Mouse (Mus musculus) bone marrow, adult 2 months (tissue): Measurements from ENCODE around the gene B4galt5. TPM values are rescaled to one million over a fixed set of nuclear protein-coding genes. Genes with fewer than 3 reads are reported as not detected.
A peak's percentile ranks its signal among the peaks of the same experiment; 100 is the strongest.

Experiments
- H3K27ac ChIP-seq: fragments of 200-500 bp; 2 replicates; pipeline ENCODE4 v1.5.1; 2012; ENCODE audit warnings: low read depth, mild to moderate bottlenecking, control low read depth, inconsistent platforms, low read length; ENCODE audit not compliant: control insufficient read depth, poor library complexity, insufficient read depth
- H3K4me1 ChIP-seq: fragments of 200-500 bp; 2 replicates; pipeline ENCODE4 v1.6.1; 2011; ENCODE audit warnings: low read length; ENCODE audit not compliant: control insufficient read depth, insufficient read depth
- H3K4me3 ChIP-seq: fragments of 200-500 bp; replicated peaks from 2 replicates; pipeline ENCODE3; 2011; ENCODE audit warnings: mild to moderate bottlenecking, low read depth, low read length, control low read depth; ENCODE audit not compliant: control insufficient read depth
- CTCF ChIP-seq: fragments of 200-500 bp; IDR thresholded peaks from 2 replicates; pipeline ENCODE4 v1.5.1; 2011; ENCODE audit warnings: low read length, control low read depth; ENCODE audit not compliant: control insufficient read depth, insufficient read depth
- POLR2A ChIP-seq: fragments of 200-500 bp; IDR thresholded peaks from 2 replicates; pipeline ENCODE4 v1.6.1; 2011; ENCODE audit warnings: low read depth, mild to moderate bottlenecking, control low read depth, low read length, borderline replicate concordance; ENCODE audit not compliant: control insufficient read depth
- WGBS: fragments of 180-500 bp; shearing (Covaris S2); methylation state at CpG from one replicate; pipeline ENCODE4 v1.1.7; 2018; 5-methylcytosine and 5-hydroxymethylcytosine counted together
- polyA plus RNA-seq: library from polyadenylated mRNA; stranded (reverse); fragments of >200 nt; gene quantifications from 2 replicates; pipeline ENCODE4 v1.2.4, GENCODE M21; 2011; ENCODE audit warnings: low replicate concordance; ENCODE audit not compliant: missing spikeins, insufficient read depth, insufficient read length

The B4galt5 gene
- polyA plus RNA-seq, 1 experiment = 5.7 TPM

DNA sequence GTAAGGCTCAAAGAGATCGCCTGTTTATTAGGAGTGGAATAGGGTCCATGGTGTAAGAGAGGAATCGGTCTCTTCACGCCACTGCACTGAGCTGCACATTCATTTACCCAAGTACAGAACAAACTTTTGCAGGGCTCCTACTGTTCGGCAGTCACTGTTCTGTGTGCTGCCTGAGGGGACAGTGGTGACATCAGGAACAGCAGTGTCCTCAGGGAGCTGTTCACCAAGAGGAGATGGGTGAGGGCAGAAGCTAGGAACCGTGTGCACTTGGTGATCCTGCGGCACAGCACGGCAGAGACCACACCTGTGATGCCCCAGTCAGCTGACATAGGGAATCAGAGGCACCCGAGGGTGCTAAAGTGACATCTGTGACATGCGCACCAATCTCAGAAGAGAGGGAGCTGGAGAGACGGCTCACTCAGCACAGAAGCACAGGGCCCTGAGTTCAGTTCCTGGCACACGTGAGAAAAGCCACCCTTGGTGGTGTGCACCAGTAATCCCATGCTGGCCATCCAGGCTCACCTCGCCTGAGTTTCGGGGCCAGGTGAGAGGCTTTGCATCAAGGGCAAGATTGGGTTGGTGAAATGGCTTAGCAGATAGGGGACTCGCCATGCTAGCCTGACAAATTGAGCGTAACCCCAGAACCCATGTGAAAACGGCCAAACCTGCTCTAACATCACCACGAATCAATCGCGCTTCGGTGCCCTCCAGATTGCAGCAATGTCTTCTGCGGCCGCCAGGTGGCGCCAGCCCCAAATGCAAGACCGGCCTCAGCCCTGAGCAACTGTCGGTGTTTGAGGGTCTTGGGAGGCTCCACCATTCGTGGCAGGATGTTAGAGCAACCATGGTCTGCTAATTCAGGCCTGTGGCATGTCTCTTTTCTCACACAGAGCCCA is 68.6 kb downstream of the B4galt5 start:
- Histone ChIP-seq H3K4me1 (no peaks in the 10 kb centered on the region), H3K27ac (no peak overlapping the region), H3K4me3 (no peak overlapping the region)
- TF ChIP-seq POLR2A (no peak), CTCF (peak; percentile 98)
- 38% methylated on average over 26 of the region's 26 CpGs for WGBS

- H3K27ac ChIP-seq = no peak overlapping the region
- TF ChIP-seq POLR2A (no peak), CTCF (peak; percentile 94)
- WGBS = 49% methylated on average over 17 of the region's 17 CpGs
- H3K4me3 ChIP-seq = no peak overlapping the region
- no peaks in the 10 kb centered on the region for H3K4me1 ChIP-seq
These were observed 70.0 kb downstream of the B4galt5 start for GRCm38 (mm10) chr2:167278751-167279526.

- no peak for TF ChIP-seq CTCF
- no peak for TF ChIP-seq POLR2A
- Histone ChIP-seq H3K4me1 (no peaks in the 10 kb centered on the region), H3K4me3 (no peak overlapping the region), H3K27ac (no peak overlapping the region)
- WGBS = 67% methylated on average over 7 of the region's 7 CpGs
These were observed 71.0 kb downstream of the B4galt5 start for GRCm38 (mm10) chr2:167278011-167278410.

- no peak for TF ChIP-seq POLR2A
- no peak for TF ChIP-seq CTCF
- WGBS = 83% methylated on average over 13 of the region's 13 CpGs
- H3K4me3 ChIP-seq = no peak overlapping the region
- no peaks in the 10 kb centered on the region for H3K4me1 ChIP-seq
- no peak overlapping the region for H3K27ac ChIP-seq
These were observed 72.0 kb downstream of the B4galt5 start for GRCm38 (mm10) chr2:167277026-167277425.

DNA sequence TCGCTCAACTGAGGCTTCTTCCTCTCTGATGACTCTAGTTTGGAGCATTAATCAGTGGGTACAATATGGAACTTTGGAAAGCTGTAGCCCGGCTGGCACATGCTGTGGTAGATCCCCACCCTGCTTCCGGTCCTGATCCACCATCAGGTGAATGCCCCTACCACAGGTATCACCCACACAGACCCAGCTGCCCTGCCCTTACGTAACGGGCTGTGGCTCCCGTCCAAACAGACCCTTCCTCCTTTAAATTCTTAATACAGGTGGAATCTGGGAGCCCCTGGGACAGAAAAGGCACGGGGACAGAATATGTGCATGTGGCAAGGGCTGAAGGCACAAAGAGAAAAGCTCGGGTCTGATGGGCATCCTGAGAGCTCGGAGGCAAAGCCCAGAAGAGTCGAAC is 73.1 kb downstream of the B4galt5 start:
- Histone ChIP-seq H3K4me3 (no peak overlapping the region), H3K4me1 (no peaks in the 10 kb centered on the region; the same call in 1 of the 2 replicates), H3K27ac (no peak overlapping the region)
- TF ChIP-seq CTCF (no peak), POLR2A (no peak)
- 74% methylated on average over 10 of the region's 10 CpGs for WGBS

DNA sequence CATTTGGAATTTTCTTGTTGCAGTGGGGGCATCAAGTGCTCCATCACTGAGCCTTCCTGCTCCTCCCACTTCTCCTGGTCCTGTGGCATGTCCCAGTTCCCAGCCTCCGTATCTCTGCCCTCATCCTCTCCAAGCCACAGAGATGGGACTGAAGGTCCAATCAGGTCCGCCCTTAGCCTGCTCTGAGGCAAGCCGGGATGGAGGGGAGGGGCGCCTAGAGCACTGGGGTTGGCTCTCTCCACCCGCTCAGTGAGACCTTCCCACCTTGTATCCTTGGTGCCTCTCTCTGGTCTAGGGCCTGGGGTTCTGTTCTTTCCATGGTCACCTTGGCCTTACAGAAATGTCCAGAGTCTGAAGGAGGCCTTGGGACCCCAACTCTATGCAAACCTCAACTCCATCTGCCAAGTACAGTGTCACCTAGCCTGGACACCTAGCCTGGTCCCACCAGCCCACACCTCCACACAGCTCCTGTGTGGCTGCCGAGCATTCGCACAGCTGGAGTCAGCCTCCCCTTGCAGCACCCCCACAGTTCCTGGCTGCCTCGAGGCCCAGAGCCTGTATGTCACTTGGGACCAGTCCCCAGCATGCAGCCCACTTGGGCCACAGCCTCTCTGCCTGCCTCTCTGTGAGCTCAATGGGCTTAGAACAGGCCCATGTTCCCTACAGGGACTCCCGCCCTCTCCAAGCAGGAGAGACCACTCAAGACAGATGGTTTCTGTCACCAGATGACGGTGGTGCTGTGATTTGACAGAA is 74.1 kb downstream of the B4galt5 start:
- WGBS = 73% methylated on average over 10 of the region's 10 CpGs
- Histone ChIP-seq H3K4me3 (no peak overlapping the region), H3K4me1 (no peaks in the 10 kb centered on the region; the same call in 1 of the 2 replicates), H3K27ac (no peak overlapping the region)
- TF ChIP-seq POLR2A (no peak), CTCF (no peak)

GRCm38 (mm10) chr2:167273206-167273740 is 75.7 kb downstream of the B4galt5 start:
- no peaks in the 10 kb centered on the region; the same call in 1 of the 2 replicates for H3K4me1 ChIP-seq
- TF ChIP-seq CTCF (no peak), POLR2A (no peak)
- WGBS = 73% methylated on average over 13 of the region's 13 CpGs

DNA sequence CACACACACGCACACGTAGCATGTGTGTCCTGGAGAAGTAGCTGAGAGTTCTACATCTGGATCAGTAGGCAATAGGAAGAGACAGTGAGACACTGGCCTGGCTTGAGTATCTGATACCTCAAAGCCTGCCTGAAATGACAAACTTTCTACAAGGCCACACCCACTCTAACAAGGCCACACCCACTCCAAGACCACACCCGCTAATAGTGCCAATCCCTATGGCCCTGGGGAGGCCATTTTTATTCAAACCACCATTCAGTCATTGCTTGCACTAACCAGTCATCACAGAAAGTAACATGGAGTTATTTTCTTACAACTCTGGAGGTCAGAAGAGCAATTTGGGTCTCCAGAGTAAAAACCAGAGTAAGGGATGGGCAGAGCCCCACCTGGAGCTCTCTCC is 76.3 kb downstream of the B4galt5 start:
- H3K4me1 ChIP-seq = no peaks in the 10 kb centered on the region; the same call in 1 of the 2 replicates
- no peak overlapping the region for H3K4me3 ChIP-seq
- no peak overlapping the region for H3K27ac ChIP-seq
- WGBS = 68% methylated on average over 3 of the region's 3 CpGs
- TF ChIP-seq POLR2A (no peak), CTCF (no peak)

More at GRCm38 (mm10) chr2:167273206-167273740, 75.7 kb downstream of the B4galt5 start:
- Histone ChIP-seq H3K4me3 (no peak overlapping the region), H3K27ac (0 out of 2 replicates have a peak overlapping the region, but pooled peaks have one; percentile 7)
